Mouse (Mus musculus): ENCODE measurements around the gene Cltc.

DNA sequence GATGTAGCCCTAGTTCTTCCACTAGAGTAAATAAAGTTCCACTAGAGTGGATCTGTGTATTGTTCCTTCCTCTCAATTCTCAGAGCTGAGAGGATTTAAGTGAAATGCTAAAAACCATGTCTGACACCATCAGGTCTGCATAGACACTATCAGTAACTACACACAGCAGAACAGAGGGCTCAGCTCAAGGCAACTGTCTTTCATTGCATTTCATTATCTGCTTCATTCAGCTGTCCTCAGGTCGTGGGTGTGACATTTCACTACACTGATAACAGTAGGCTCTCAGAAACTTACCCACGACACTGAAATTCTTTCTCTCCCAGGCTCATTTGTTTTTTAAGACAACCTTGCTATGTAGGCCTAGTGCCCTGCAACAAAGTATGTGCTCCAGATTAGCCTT is 14.8 kb downstream of the Cltc start:
- TF ChIP-seq ZNF384 (IDR thresholded peaks at IDR 0.05; ENCODE audit: low read depth, low read length) (no peak), ZC3H11A (IDR thresholded peaks at IDR 0.05; ENCODE audit: borderline replicate concordance, low read depth, low read length) (no peak)
